Mouse (Mus musculus) heart, postnatal 14 days (tissue): ENCODE measurements around the gene Krt31. TPM values are rescaled to one million over a fixed set of nuclear protein-coding genes. Genes with fewer than 3 reads are reported as not detected.

ENCODE experiments used
- DNase-seq, 2 experiments: peaks; one replicate each; pipeline ENCODE4 v3.0.0; 2021 to 2022
- intact Hi-C: fragments of 180-260 bp; cut with DNase I; formaldehyde crosslinking; loops from one replicate; pipeline ENCODE4 v1.15.1; 2025
- total RNA-seq, 2 experiments: library from RNA; stranded (reverse); gene quantifications; 2 replicates each; pipeline ENCODE4 v1.2.3; 2021

Krt31 gene
- total RNA-seq, 2 experiments from 2014 or later, result not detected

- DNase-seq, result no peak
- intact Hi-C loops, result no loop called here
These were observed 42.0 kb downstream of the Krt31 start for GRCm38 (mm10) chr11:100008336-100008735.

- no peak for DNase-seq
- intact Hi-C loops, result no loop called here
These were observed 43.7 kb downstream of the Krt31 start for GRCm38 (mm10) chr11:100006624-100007023.

GRCm38 (mm10) chr11:100005905-100006304, 44.4 kb downstream of the Krt31 start:
- DNase-seq, result no peak
- intact Hi-C loops, result no loop called here

GRCm38 (mm10) chr11:100004846-100005245, 45.5 kb downstream of the Krt31 start:
- DNase-seq, result peak; percentile 22 to 63
- intact Hi-C loops, result loop anchor here (5.0 kb wide), 1 partner anchor 543 kb away; no protein-coding TSS in a partner anchor

- intact Hi-C loops, result no loop called here
These were observed 51.3 kb downstream of the Krt31 start for GRCm38 (mm10) chr11:99999091-99999490.

More at GRCm38 (mm10) chr11:99999091-99999490, 51.3 kb downstream of the Krt31 start:
- no peak for DNase-seq

Other genes starting within 250 kb of the Krt31 start
- not detected for gene Gm11554, start 246.1 kb downstream of the Krt31 start, total RNA-seq
- not detected for gene Krtap4-13, start 240.7 kb downstream of the Krt31 start, total RNA-seq
- not detected for gene Gm11564, start 234.9 kb downstream of the Krt31 start, total RNA-seq
- not detected for gene 2300003K06Rik, start 212.5 kb downstream of the Krt31 start, total RNA-seq
- gene Krtap4-16, start 198.9 kb downstream of the Krt31 start, total RNA-seq, result not detected
- gene Gm11568, start 192.6 kb downstream of the Krt31 start, total RNA-seq, result not detected
- not detected for gene Gm11559, start 186.1 kb downstream of the Krt31 start, total RNA-seq
- not detected for gene Krtap9-1, start 177.2 kb downstream of the Krt31 start, total RNA-seq
- not detected for gene Gm11567, start 171.4 kb downstream of the Krt31 start, total RNA-seq
- not detected for gene Krtap31-1, start 142.6 kb downstream of the Krt31 start, total RNA-seq
- gene Gm11565, start 135.8 kb downstream of the Krt31 start, total RNA-seq, result not detected
- gene Krtap31-2, start 114.3 kb downstream of the Krt31 start, total RNA-seq, result not detected
- gene Krtap9-5, start 102.1 kb downstream of the Krt31 start, total RNA-seq, result not detected
- gene Krtap29-1, start 71.5 kb downstream of the Krt31 start, total RNA-seq, result not detected
- not detected for gene Krtap16-1, start 64.0 kb downstream of the Krt31 start, total RNA-seq
- not detected for gene Krtap17-1, start 56.6 kb downstream of the Krt31 start, total RNA-seq
- not detected for gene Krt33a, start 34.3 kb downstream of the Krt31 start, total RNA-seq
- gene Krt33b, start 20.7 kb downstream of the Krt31 start, total RNA-seq, result not detected
- gene Krt34, start 9.0 kb downstream of the Krt31 start, total RNA-seq, result not detected
- not detected for gene Krt32, start 37.7 kb upstream of the Krt31 start, total RNA-seq
- gene Krt35, start 45.7 kb upstream of the Krt31 start, total RNA-seq, result not detected
- gene Krt36, start 55.1 kb upstream of the Krt31 start, total RNA-seq, result under 1 TPM in 1 of 2 experiments, not detected in 1; 0.17 TPM
- gene Krt13, start 71.0 kb upstream of the Krt31 start, total RNA-seq, result not detected
- gene Krt15, start 85.4 kb upstream of the Krt31 start, total RNA-seq, result under 1 TPM in 1 of 2 experiments, not detected in 1; 0.57 TPM
- 10 to 100 TPM; 12.9 to 17.4 TPM for gene Krt19, start 98.1 kb upstream of the Krt31 start, total RNA-seq
- gene Krt9, start 142.7 kb upstream of the Krt31 start, total RNA-seq, result not detected
- 1 to 10 TPM; 1.3 to 1.6 TPM for gene Krt14, start 157.0 kb upstream of the Krt31 start, total RNA-seq
- gene Krt16, start 198.4 kb upstream of the Krt31 start, total RNA-seq, result not detected
- 1 to 10 TPM in 1 of 2 experiments, under 1 TPM in 1; 0.24 to 3.8 TPM for gene Krt17, start 210.5 kb upstream of the Krt31 start, total RNA-seq
- not detected for gene Krt42, start 219.3 kb upstream of the Krt31 start, total RNA-seq